26 mouse cellular contexts compared by ENCODE assay signal in the genomic region with DNA sequence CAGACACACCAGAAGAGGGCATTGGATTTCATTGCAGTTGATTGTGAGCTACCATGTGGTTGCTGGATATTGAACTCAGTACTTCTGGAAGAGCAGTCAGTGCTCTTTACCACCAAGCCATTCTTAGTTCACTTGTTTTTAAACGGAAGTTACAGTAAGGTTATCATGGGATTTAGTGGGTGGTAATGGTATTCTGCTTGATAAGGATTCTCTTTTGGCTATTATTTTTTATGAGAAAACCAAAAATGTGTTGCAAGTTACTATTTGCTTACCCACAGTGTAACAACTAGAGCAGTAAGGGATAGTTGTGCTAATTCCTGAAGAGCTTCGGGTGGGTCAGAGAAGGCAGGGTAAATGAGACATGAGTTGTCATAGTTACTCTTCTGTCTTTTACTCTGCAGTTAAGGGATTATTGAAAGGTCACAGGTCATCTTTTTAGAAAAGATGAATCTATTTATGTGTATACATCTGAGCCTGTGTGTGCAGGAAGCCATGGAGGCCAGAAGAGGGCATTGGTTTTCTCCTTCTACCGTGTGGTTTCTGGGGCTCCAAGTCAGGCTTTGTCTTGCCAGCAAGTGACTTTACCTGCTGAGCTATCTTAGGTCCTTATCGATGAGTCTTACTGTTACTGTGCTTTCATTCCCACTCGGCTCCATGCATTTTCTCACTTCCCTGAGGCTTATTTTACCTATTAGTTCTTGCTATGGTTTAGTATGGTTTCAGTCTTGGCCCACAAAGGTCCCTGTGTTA. TPM values are rescaled to one million over a fixed set of nuclear protein-coding genes. Genes with fewer than 3 reads are reported as not detected.
DNase-seq lines count a peak whose midpoint lies in the region; ATAC-seq and TF ChIP-seq lines count a peak whose summit lies in the region.
"Had no signal": no experiment of that assay in that cellular context is flagged by ENCODE, and none has a peak within 500 bp of the region (broad histone marks: within the 10 kb centered on the region; RNA-seq: fewer than 3 reads in every experiment).

No protein-coding gene starts in this region.

- no peak overlapping the region for H3K27ac ChIP-seq in intestine, postnatal 0 days (ENCODE audit: low read depth, low read length)
- H3K27ac ChIP-seq in intestine, embryonic 16.5 days (ENCODE audit: low read length), result no peak overlapping the region
- H3K27ac ChIP-seq: forebrain, embryonic 10.5 days; heart, embryonic 15.5 days; hindbrain, embryonic 15.5 days; intestine, embryonic 15.5 days; limb, embryonic 15.5 days; liver, embryonic 15.5 days; midbrain, embryonic 10.5 days; neural tube, embryonic 15.5 days had no signal

- H3K9ac ChIP-seq in intestine, postnatal 0 days (ENCODE audit: low read depth, low read length), result no peak overlapping the region
- no peak overlapping the region for H3K9ac ChIP-seq in intestine, embryonic 16.5 days (ENCODE audit: low read depth, low read length)
- H3K9ac ChIP-seq: heart, embryonic 15.5 days; hindbrain, embryonic 15.5 days; intestine, embryonic 15.5 days; limb, embryonic 15.5 days; liver, embryonic 15.5 days; neural tube, embryonic 15.5 days had no signal

- no peaks in the 10 kb centered on the region for H3K9me3 ChIP-seq in intestine, postnatal 0 days (ENCODE audit: control insufficient read depth)
- H3K9me3 ChIP-seq in intestine, embryonic 16.5 days (ENCODE audit: control insufficient read depth, low read length), result no peaks in the 10 kb centered on the region
- H3K9me3 ChIP-seq: forebrain, embryonic 10.5 days; heart, embryonic 15.5 days; hindbrain, embryonic 15.5 days; intestine, embryonic 15.5 days; limb, embryonic 15.5 days; liver, embryonic 15.5 days; midbrain, embryonic 10.5 days; neural tube, embryonic 15.5 days had no signal

- WGBS in intestine, postnatal 0 days, result 79% methylated on average over 5 of the region's 5 CpGs
- WGBS in intestine, embryonic 16.5 days, result 83% methylated on average over 5 of the region's 5 CpGs

- H3K4me3 ChIP-seq in intestine, postnatal 0 days (ENCODE audit: low read depth, low read length), result no peak overlapping the region
- no peak overlapping the region for H3K4me3 ChIP-seq in intestine, embryonic 16.5 days (ENCODE audit: low read length)
- H3K4me3 ChIP-seq: forebrain, embryonic 10.5 days; heart, embryonic 15.5 days; hindbrain, embryonic 15.5 days; intestine, embryonic 15.5 days; limb, embryonic 15.5 days; liver, embryonic 15.5 days; midbrain, embryonic 10.5 days; myocyte; neural tube, embryonic 15.5 days had no signal

- no peak for ATAC-seq in intestine, postnatal 0 days
- ATAC-seq in intestine, embryonic 16.5 days, result no peak
- ATAC-seq: forebrain, embryonic 16.5 days; intestine, embryonic 15.5 days; midbrain, embryonic 16.5 days had no signal

- H3K4me1 ChIP-seq in intestine, postnatal 0 days (replicated peaks; ENCODE audit: control insufficient read depth, insufficient read depth, low read length), result no peaks in the 10 kb centered on the region
- H3K4me1 ChIP-seq in intestine, embryonic 16.5 days (ENCODE audit: control insufficient read depth, insufficient read depth, low read length), result no peaks in the 10 kb centered on the region
- H3K4me1 ChIP-seq: heart, embryonic 15.5 days; hindbrain, embryonic 15.5 days; intestine, embryonic 15.5 days; limb, embryonic 15.5 days; liver, embryonic 15.5 days; midbrain, embryonic 10.5 days had no signal

- H3K36me3 ChIP-seq in intestine, postnatal 0 days (ENCODE audit: control insufficient read depth, insufficient read depth), result no peaks in the 10 kb centered on the region
- H3K36me3 ChIP-seq in intestine, embryonic 16.5 days (ENCODE audit: control insufficient read depth, insufficient read depth, low read length), result no peaks in the 10 kb centered on the region
- H3K36me3 ChIP-seq in splenic B cell, adult 2 months (ENCODE audit: control insufficient read depth, insufficient read depth, low read length, poor library complexity, severe bottlenecking), result no peaks in the 10 kb centered on the region
- H3K36me3 ChIP-seq: heart, embryonic 15.5 days; hindbrain, embryonic 15.5 days; intestine, embryonic 15.5 days; limb, embryonic 15.5 days; liver, embryonic 15.5 days; neural tube, embryonic 15.5 days had no signal

- peak; percentile 16 for DNase-seq in thymus, postnatal 14 days
- no peak for DNase-seq in thymus, postnatal 25 days
- peak; percentile 20 for DNase-seq in ES-CJ7 (ENCODE audit: low read depth, low spot score)
- peak; percentile 24 for DNase-seq in splenic B cell, adult 2 months (ENCODE audit: low read depth, low spot score)
- DNase-seq in left cerebral cortex, adult 11 months (ENCODE audit: low spot score), result no peak
- no peak for DNase-seq in cerebellum, postnatal 25 days
- DNase-seq: adrenal gland, postnatal 14 days; cerebellum, adult 9-11 months; gastrocnemius, postnatal 25 days; heart, postnatal 4 days; left cerebral cortex, postnatal 4 days; spleen, adult 18-20 months had no signal

- TF ChIP-seq CTCF in intestine, postnatal 0 days (IDR thresholded peaks at IDR 0.05; ENCODE audit: low read depth), result peak; percentile 27; the same call in 1 of the 2 replicates

- H3K27me3 ChIP-seq in intestine, postnatal 0 days (replicated peaks; ENCODE audit: control insufficient read depth, insufficient read depth, low read length), result no peaks in the 10 kb centered on the region
- H3K27me3 ChIP-seq in intestine, embryonic 16.5 days (replicated peaks; ENCODE audit: control insufficient read depth, insufficient read depth, low read length), result no peaks in the 10 kb centered on the region
- H3K27me3 ChIP-seq in splenic B cell, adult 2 months (ENCODE audit: control insufficient read depth, insufficient read depth, low read length, poor library complexity, severe bottlenecking), result no peaks in the 10 kb centered on the region
- H3K27me3 ChIP-seq: heart, embryonic 15.5 days; hindbrain, embryonic 15.5 days; intestine, embryonic 15.5 days; limb, embryonic 15.5 days; liver, embryonic 15.5 days; neural tube, embryonic 15.5 days had no signal

- H3K4me2 ChIP-seq in intestine, postnatal 0 days (replicated peaks; ENCODE audit: low read depth), result no peak overlapping the region
- no peak overlapping the region for H3K4me2 ChIP-seq in intestine, embryonic 16.5 days (ENCODE audit: low read depth, low read length)
- H3K4me2 ChIP-seq: heart, embryonic 15.5 days; hindbrain, embryonic 15.5 days; intestine, embryonic 15.5 days; limb, embryonic 15.5 days; liver, embryonic 15.5 days; neural tube, embryonic 15.5 days had no signal

RNA-seq across cellular contexts. Expression of a gene that starts 20.5 kb away (rescaled TPM):
- 7.1 and 7.9 TPM in 2 replicates for polyA plus RNA-seq in intestine, postnatal 0 days (2015; fragmentation: Nextera tagmentation; extraction: Ambion mirVana)
- polyA plus RNA-seq in intestine, embryonic 16.5 days (2015; fragmentation: Nextera tagmentation; extraction: Ambion mirVana), result 21.8 and 22.6 TPM in 2 replicates

RNA-seq across cellular contexts. Expression of a gene that starts 56.2 kb away (rescaled TPM):
- 0.21 and 0.58 TPM in 2 replicates for polyA plus RNA-seq in intestine, postnatal 0 days (2015; fragmentation: Nextera tagmentation; extraction: Ambion mirVana)
- polyA plus RNA-seq in intestine, embryonic 16.5 days (2015; fragmentation: Nextera tagmentation; extraction: Ambion mirVana), result 0.65 and 0.77 TPM in 2 replicates
- polyA plus RNA-seq: brain, embryonic 14.5 days; forebrain, embryonic 16.5 days; limb, embryonic 15.5 days; midbrain, embryonic 16.5 days; neural tube, embryonic 15.5 days had no signal

RNA-seq across cellular contexts. Expression of a gene that starts 57.4 kb away (rescaled TPM):
- polyA plus RNA-seq in intestine, postnatal 0 days (2015; fragmentation: Nextera tagmentation; extraction: Ambion mirVana), result 2.6 and 2.7 TPM in 2 replicates
- polyA plus RNA-seq in intestine, embryonic 16.5 days (2015; fragmentation: Nextera tagmentation; extraction: Ambion mirVana), result 5.2 and 5.7 TPM in 2 replicates

Comparison
In these comparisons a context has a peak if more than half of its experiments do, and no peak if none do; other contexts are left out.
1. DNase-seq: peak in thymus, postnatal 14 days (single experiment), ES-CJ7 (single experiment) and splenic B cell, adult 2 months (single experiment); none in thymus, postnatal 25 days (single experiment), left cerebral cortex, adult 11 months (single experiment) and cerebellum, postnatal 25 days (0 of 2).